Mouse (Mus musculus): ENCODE results near the gene Rprd1b. TPM values are rescaled to one million over a fixed set of nuclear protein-coding genes. Genes with fewer than 3 reads are reported as not detected.

Gene Rprd1b
- polyA plus RNA-seq, 1 experiment from 2014 or later = 36.6 TPM

DNA sequence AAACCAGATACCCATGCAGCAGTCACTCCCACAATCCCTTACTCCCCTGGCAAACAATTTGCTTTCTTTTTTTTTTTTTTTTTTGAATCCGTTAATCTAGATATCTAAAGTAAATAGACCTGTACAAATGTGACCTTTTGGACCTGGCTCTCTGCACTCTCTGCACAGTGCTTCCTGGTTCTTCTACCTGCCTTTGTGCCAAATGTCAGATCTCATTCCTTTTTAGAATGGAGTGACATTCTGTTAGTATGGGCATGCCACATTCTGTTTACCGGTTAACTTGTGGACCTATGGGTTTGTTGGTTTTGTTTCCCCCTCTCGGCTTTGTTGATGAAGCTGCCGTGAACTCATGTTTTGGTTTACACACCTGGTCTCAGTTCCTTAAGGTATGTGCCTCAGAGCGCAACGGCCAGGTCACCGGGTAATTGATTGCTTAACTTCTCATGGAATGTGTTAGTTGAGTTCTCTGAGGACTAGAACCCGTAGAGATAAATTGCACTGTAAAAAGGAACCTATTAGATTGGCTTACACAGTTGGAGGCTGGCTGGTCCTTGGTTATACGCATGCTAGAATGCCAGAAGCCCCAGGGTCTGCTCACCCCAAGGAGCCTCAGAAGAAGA, 52.4 kb downstream of the Rprd1b start:
- no peak for ATAC-seq
- no peaks in the 10 kb centered on the region for H3K27me3 ChIP-seq (replicated peaks; ENCODE audit: control insufficient read depth, insufficient read depth, low read length)
- H3K4me1 ChIP-seq (replicated peaks; ENCODE audit: control insufficient read depth, insufficient read depth, low read length) = no peaks in the 10 kb centered on the region
- H3K9ac ChIP-seq (replicated peaks; ENCODE audit: low read depth, low read length) = no peak overlapping the region
- no peak overlapping the region for H3K4me2 ChIP-seq (ENCODE audit: low read length)
- 89% methylated on average over 9 of the region's 9 CpGs for WGBS
- no peak overlapping the region for H3K4me3 ChIP-seq (replicated peaks; ENCODE audit: low read length)
- H3K9me3 ChIP-seq (ENCODE audit: control insufficient read depth, low read length) = no peaks in the 10 kb centered on the region
- no peak overlapping the region for H3K27ac ChIP-seq (ENCODE audit: low read length)
- peaks cover 7% of the 10 kb centered on the region for H3K36me3 ChIP-seq (ENCODE audit: control insufficient read depth, insufficient read depth)

DNA sequence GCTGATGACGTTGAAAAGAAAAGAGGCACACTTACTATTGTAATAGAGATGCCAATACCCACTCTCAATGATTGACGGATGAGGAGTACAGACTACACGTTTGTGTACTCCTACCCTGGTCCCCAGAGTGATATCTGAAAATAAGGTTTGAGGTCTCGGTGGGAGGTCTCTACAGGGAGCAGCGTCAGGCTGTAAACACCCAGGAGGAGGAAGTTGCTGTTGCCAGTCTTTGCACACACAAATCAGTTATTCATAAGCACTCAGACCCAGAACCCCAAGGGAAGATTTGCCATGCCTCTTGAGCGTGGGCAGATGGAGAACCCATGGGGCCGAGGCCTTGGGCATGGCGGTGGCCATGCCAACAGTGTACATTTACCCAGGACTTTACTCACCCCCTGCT, 56.2 kb downstream of the Rprd1b start:
- no peak for ATAC-seq
- H3K4me1 ChIP-seq (replicated peaks; ENCODE audit: control insufficient read depth, insufficient read depth, low read length) = no peaks in the 10 kb centered on the region
- 58% methylated on average over 8 of the region's 8 CpGs for WGBS
- H3K9me3 ChIP-seq (ENCODE audit: control insufficient read depth, low read length) = no peaks in the 10 kb centered on the region
- no peak overlapping the region for H3K4me2 ChIP-seq (ENCODE audit: low read length)
- no peak overlapping the region for H3K9ac ChIP-seq (replicated peaks; ENCODE audit: low read depth, low read length)
- H3K27me3 ChIP-seq (replicated peaks; ENCODE audit: control insufficient read depth, insufficient read depth, low read length) = no peaks in the 10 kb centered on the region
- H3K27ac ChIP-seq (ENCODE audit: low read length) = no peak overlapping the region
- H3K4me3 ChIP-seq (replicated peaks; ENCODE audit: low read length) = no peak overlapping the region
- H3K36me3 ChIP-seq (ENCODE audit: control insufficient read depth, insufficient read depth) = no peaks in the 10 kb centered on the region

DNA sequence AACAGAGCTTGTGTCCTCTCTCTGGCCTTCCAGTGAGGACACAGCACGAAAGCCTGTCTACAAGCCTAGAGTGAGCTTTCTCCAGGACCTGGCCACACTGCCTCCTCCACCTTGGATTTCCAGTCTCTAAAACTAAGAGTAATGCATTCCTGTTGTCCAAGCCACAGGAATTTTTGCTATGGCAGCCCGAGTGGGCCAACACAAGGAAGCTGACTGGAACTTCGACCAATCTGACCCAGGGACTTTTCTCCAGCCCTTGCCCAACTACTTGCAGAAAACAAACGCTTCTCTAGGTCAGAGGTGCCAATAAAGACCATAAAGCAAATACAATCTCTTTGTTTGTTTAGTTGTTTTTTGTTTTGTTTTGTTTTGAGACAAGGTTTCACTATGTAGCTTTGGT, 61.8 kb downstream of the Rprd1b start:
- Histone ChIP-seq H3K9me3 (ENCODE audit: control insufficient read depth, low read length) (no peaks in the 10 kb centered on the region), H3K4me2 (ENCODE audit: low read length) (no peak overlapping the region), H3K4me3 (replicated peaks; ENCODE audit: low read length) (no peak overlapping the region), H3K9ac (replicated peaks; ENCODE audit: low read depth, low read length) (no peak overlapping the region), H3K27me3 (replicated peaks; ENCODE audit: control insufficient read depth, insufficient read depth, low read length) (no peaks in the 10 kb centered on the region), H3K4me1 (replicated peaks; ENCODE audit: control insufficient read depth, insufficient read depth, low read length) (no peaks in the 10 kb centered on the region), H3K27ac (ENCODE audit: low read length) (no peak overlapping the region), H3K36me3 (ENCODE audit: control insufficient read depth, insufficient read depth) (no peaks in the 10 kb centered on the region)
- no peak for ATAC-seq
- WGBS = 86% methylated on average over 4 of the region's 4 CpGs

DNA sequence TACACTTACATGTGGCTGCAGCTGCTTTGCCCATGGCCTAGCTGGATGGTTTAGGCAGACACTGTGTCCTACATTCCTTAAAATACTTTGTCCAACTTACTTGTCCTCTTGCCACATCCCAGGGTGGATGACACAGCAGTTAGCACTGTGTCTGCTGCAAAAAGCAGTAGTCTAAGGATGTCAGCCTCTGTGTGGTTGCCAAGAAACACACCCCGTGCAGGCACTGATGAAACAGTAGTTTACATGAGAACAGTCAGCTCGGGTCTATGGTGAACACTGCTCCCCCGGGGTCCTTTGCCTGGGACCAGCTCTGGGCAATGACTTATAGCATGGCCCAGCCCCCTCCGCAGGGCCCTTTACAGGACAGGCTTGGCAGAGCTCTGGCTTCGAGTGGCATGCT, 65.0 kb downstream of the Rprd1b start:
- Histone ChIP-seq H3K9me3 (ENCODE audit: control insufficient read depth, low read length) (no peaks in the 10 kb centered on the region), H3K4me2 (ENCODE audit: low read length) (no peak overlapping the region), H3K4me3 (replicated peaks; ENCODE audit: low read length) (no peak overlapping the region), H3K4me1 (replicated peaks; ENCODE audit: control insufficient read depth, insufficient read depth, low read length) (no peaks in the 10 kb centered on the region), H3K36me3 (ENCODE audit: control insufficient read depth, insufficient read depth) (no peaks in the 10 kb centered on the region), H3K9ac (replicated peaks; ENCODE audit: low read depth, low read length) (no peak overlapping the region), H3K27ac (ENCODE audit: low read length) (no peak overlapping the region), H3K27me3 (replicated peaks; ENCODE audit: control insufficient read depth, insufficient read depth, low read length) (no peaks in the 10 kb centered on the region)
- 50% methylated on average over 5 of the region's 5 CpGs for WGBS
- ATAC-seq = no peak

DNA sequence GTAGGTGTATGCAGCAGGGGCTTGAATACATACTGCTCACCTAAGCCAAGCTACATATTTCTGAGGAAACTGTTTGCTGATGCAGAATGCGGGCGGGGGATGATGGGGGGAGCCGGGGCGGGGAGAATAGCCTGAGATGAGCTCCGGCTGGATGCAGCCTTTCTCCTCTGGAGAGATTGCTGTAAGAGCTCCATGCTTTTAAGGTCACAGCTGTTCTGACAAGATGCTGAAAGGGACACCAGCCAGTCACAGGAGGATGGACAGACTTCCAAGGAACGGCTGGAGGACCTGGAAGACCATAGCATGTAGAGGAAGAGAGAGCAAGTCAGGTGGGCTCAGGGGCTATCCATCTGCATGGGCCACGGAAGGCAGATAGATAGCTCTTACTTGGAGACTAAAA, 66.0 kb downstream of the Rprd1b start:
- Histone ChIP-seq H3K36me3 (ENCODE audit: control insufficient read depth, insufficient read depth) (no peaks in the 10 kb centered on the region), H3K9ac (replicated peaks; ENCODE audit: low read depth, low read length) (no peak overlapping the region), H3K4me3 (replicated peaks; ENCODE audit: low read length) (no peak overlapping the region), H3K4me1 (replicated peaks; ENCODE audit: control insufficient read depth, insufficient read depth, low read length) (no peaks in the 10 kb centered on the region), H3K27me3 (replicated peaks; ENCODE audit: control insufficient read depth, insufficient read depth, low read length) (no peaks in the 10 kb centered on the region), H3K4me2 (ENCODE audit: low read length) (no peak overlapping the region), H3K27ac (ENCODE audit: low read length) (no peak overlapping the region), H3K9me3 (ENCODE audit: control insufficient read depth, low read length) (no peaks in the 10 kb centered on the region)
- 88% methylated on average over 7 of the region's 7 CpGs for WGBS
- no peak for ATAC-seq

DNA sequence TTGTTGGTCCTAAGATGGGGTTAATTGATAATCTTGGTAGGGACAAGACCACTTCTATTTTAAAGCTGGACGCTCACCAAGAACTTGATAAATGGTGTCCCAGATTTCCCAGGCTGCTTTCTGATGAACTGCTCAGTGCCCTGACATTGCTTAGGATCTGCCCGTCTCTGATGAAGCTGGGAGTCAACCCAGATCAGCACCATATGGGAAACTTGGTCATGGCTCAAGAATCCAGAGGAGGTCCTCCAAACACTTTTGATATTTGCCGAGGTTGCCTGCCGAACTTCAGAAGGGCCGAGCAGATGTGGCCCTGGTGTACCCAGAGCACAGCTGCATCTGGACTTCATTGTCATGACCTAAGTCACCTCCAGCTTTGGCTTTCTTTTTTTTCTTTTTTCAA, 66.5 kb downstream of the Rprd1b start:
- ATAC-seq = no peak
- no peaks in the 10 kb centered on the region for H3K36me3 ChIP-seq (ENCODE audit: control insufficient read depth, insufficient read depth)
- no peaks in the 10 kb centered on the region for H3K27me3 ChIP-seq (replicated peaks; ENCODE audit: control insufficient read depth, insufficient read depth, low read length)
- WGBS = 81% methylated on average over 5 of the region's 5 CpGs
- H3K27ac ChIP-seq (ENCODE audit: low read length) = no peak overlapping the region
- no peaks in the 10 kb centered on the region for H3K9me3 ChIP-seq (ENCODE audit: control insufficient read depth, low read length)
- no peak overlapping the region for H3K9ac ChIP-seq (replicated peaks; ENCODE audit: low read depth, low read length)
- H3K4me3 ChIP-seq (replicated peaks; ENCODE audit: low read length) = no peak overlapping the region
- H3K4me2 ChIP-seq (ENCODE audit: low read length) = no peak overlapping the region
- no peaks in the 10 kb centered on the region for H3K4me1 ChIP-seq (replicated peaks; ENCODE audit: control insufficient read depth, insufficient read depth, low read length)

DNA sequence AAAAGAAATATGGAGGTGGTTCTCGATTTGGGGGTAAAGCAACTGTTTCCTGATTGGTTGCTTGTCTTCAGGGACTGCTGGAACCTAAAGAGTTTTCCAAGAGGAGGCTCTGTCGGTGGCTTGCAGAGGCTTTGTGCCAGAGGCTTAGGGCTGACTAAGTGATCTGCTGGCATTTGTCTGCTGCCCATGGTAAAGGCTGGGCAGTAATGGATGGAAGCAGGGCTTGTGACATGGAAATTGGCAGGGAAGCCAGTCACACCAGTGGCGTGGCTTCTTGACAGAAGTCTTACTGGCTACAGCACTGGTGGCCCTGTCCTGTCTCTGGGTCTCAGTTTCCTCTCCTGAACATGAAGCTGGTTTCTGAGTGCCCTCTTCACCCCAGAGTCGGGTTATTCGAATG, 68.8 kb downstream of the Rprd1b start:
- ATAC-seq = no peak
- Histone ChIP-seq H3K9ac (replicated peaks; ENCODE audit: low read depth, low read length) (no peak overlapping the region), H3K4me2 (ENCODE audit: low read length) (no peak overlapping the region)

DNA sequence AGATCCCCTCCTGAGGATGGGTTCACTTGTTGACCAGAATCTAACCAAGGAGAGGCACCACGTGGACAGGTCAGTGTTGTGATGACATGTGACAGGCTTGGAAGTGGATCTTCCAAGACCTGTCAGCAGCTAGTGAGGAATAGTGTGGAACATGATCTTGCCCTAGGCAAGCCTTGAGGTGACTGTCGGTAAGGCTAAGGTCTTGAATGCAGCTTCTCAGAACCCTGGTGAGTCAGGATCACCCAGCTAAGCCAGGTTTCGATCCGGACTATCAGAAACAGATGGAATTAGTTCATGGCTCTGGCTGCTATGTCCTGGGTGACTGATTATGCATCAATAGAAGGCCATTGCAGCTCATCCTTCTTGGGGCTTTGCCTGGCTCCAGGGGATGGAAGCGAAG, 70.4 kb downstream of the Rprd1b start:
- H3K9ac ChIP-seq (replicated peaks; ENCODE audit: low read depth, low read length) = no peak overlapping the region
- WGBS = 85% methylated on average over 5 of the region's 5 CpGs
- no peak overlapping the region for H3K27ac ChIP-seq (ENCODE audit: low read length)
- ATAC-seq = no peak
- no peaks in the 10 kb centered on the region for H3K4me1 ChIP-seq (replicated peaks; ENCODE audit: control insufficient read depth, insufficient read depth, low read length)
- no peaks in the 10 kb centered on the region for H3K9me3 ChIP-seq (ENCODE audit: control insufficient read depth, low read length)
- no peaks in the 10 kb centered on the region for H3K27me3 ChIP-seq (replicated peaks; ENCODE audit: control insufficient read depth, insufficient read depth, low read length)
- no peak overlapping the region for H3K4me2 ChIP-seq (ENCODE audit: low read length)
- no peaks in the 10 kb centered on the region for H3K36me3 ChIP-seq (ENCODE audit: control insufficient read depth, insufficient read depth)
- no peak overlapping the region for H3K4me3 ChIP-seq (replicated peaks; ENCODE audit: low read length)

More for the DNA sequence above, 68.8 kb downstream of the Rprd1b start:
- 84% methylated on average over 5 of the region's 5 CpGs for WGBS
- Histone ChIP-seq H3K4me3 (replicated peaks; ENCODE audit: low read length) (no peak overlapping the region), H3K27ac (ENCODE audit: low read length) (no peak overlapping the region), H3K4me1 (replicated peaks; ENCODE audit: control insufficient read depth, insufficient read depth, low read length) (no peaks in the 10 kb centered on the region), H3K27me3 (replicated peaks; ENCODE audit: control insufficient read depth, insufficient read depth, low read length) (no peaks in the 10 kb centered on the region), H3K9me3 (ENCODE audit: control insufficient read depth, low read length) (no peaks in the 10 kb centered on the region), H3K36me3 (ENCODE audit: control insufficient read depth, insufficient read depth) (no peaks in the 10 kb centered on the region)

DNA sequence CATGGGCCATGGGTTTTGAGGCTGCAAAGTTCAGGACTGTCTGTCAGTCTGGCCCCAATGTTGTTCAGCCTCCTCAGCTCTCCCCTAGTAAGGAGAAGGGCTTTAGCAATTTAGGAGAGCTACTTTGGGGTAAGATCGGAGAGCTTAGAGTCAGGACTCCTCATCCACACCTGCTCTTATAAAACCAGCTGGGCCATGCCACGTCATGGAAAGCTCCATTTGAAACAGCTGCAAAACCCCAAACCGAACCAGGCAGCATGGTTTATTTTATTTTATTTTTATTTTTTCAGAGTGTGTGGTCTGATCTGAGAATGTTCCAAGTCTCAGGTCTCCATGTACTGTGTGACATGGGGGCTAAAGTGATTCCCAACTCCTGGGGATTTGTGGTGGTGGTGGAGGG, 71.2 kb downstream of the Rprd1b start:
- no peaks in the 10 kb centered on the region for H3K9me3 ChIP-seq (ENCODE audit: control insufficient read depth, low read length)
- 90% methylated on average over 3 of the region's 3 CpGs for WGBS

DNA sequence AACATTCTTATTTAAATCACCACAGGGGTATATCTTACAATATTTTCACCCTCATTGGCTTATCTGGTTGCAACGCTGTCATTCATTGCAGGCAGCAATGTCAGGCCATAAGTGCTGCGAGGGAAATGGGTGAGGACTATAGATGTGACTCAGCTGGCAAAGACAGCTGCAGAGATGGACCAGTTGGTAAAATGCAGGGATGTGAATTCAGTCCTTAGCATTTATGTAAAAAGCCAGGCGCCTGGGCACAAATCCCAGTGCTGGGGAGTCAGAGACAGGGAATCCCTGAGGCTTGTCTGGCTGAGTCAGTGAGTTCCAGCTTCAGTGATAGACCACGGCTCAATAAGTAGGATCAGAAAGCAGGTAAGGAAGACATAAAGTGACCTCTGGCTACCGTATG, 73.5 kb downstream of the Rprd1b start:
- no peak for ATAC-seq
- Histone ChIP-seq H3K4me1 (replicated peaks; ENCODE audit: control insufficient read depth, insufficient read depth, low read length) (peaks cover 2% of the 10 kb centered on the region), H3K27ac (ENCODE audit: low read length) (no peak overlapping the region), H3K4me2 (ENCODE audit: low read length) (no peak overlapping the region), H3K36me3 (ENCODE audit: control insufficient read depth, insufficient read depth) (no peaks in the 10 kb centered on the region), H3K9me3 (ENCODE audit: control insufficient read depth, low read length) (no peaks in the 10 kb centered on the region), H3K9ac (replicated peaks; ENCODE audit: low read depth, low read length) (no peak overlapping the region), H3K4me3 (replicated peaks; ENCODE audit: low read length) (no peak overlapping the region), H3K27me3 (replicated peaks; ENCODE audit: control insufficient read depth, insufficient read depth, low read length) (no peaks in the 10 kb centered on the region)
- 77% methylated on average over 5 of the region's 5 CpGs for WGBS

More for the DNA sequence above, 71.2 kb downstream of the Rprd1b start:
- ATAC-seq = no peak
- Histone ChIP-seq H3K36me3 (ENCODE audit: control insufficient read depth, insufficient read depth) (no peaks in the 10 kb centered on the region), H3K27ac (ENCODE audit: low read length) (no peak overlapping the region), H3K4me2 (ENCODE audit: low read length) (no peak overlapping the region), H3K27me3 (replicated peaks; ENCODE audit: control insufficient read depth, insufficient read depth, low read length) (no peaks in the 10 kb centered on the region), H3K9ac (replicated peaks; ENCODE audit: low read depth, low read length) (no peak overlapping the region), H3K4me3 (replicated peaks; ENCODE audit: low read length) (no peak overlapping the region), H3K4me1 (replicated peaks; ENCODE audit: control insufficient read depth, insufficient read depth, low read length) (no peaks in the 10 kb centered on the region)

Data from forebrain, embryonic 16.5 days (tissue).